Mouse (Mus musculus): Measurements from ENCODE around the gene Angel1.

Gene Angel1

DNA sequence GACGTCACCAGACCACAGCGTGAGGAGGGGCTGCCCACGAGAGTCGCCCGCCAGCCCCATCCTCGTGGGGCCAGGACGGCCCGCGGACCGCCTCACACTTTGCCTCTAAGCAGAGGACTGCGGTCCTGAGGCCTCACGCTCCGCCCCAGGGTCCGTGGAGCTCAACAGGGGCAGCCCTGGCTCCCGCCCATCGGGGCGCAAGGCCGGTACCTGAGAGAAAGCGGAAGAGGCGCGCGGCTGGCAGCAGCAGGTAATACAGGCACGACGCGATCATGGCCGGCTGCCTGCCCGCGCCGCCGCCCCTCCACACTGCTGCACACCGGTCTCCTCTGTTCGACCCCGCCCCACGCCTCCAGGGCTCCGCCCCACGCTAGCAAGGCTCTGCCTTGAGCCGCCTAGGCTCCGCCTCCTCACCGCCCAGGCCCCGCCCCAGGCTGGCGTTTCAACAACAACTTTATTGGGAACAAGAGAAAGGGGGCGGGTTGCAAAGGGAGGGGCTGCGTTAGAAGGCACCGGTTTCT is at the start of gene Angel1:
Angel1 (minus strand) TSS at position 341 of the 521 bp plus-strand sequence.
- in situ Hi-C loops (cut with MboI, MseI) = loop anchor here (25.0 kb wide), 1 partner anchor 1514 kb away; the partner anchor contains the start of gene Eif2b2

DNA sequence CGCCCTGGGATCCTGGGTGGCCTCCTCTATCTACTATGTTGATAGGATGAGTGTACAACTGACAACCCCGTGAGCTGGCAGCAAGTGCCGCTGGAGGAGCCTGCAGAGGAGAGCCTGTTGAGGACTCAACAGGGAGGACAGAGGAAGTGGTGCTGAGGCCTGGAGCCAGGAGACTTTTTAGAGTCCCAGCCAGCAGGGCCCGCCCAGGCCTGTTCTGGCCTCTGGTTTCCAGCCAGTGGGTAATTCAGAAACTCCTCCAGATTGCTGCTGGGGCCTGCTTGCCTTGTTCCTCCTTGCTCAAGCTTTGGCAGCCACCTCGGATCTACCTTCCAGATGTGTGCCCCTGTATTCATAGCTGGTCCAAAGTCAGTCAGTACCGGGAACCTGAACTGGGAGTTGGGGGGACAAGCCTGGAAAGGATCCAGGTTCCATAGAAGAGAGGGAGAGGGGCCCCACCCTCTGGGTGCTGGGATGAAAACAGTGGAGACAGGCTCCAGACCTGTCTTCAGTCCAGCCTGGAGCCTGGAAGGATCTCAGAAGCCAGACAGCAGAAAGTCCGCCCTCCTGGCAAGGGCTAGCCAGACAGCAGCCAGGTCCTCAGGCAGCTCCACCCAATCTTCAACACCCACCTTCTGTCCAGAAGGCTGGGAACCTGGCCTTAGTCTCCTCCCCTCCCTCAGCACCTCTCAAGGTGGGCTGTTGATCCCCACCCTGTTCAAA is 49.5 kb upstream of the Angel1 start:
- in situ Hi-C loops (cut with MboI, MseI) = no loop called here

DNA sequence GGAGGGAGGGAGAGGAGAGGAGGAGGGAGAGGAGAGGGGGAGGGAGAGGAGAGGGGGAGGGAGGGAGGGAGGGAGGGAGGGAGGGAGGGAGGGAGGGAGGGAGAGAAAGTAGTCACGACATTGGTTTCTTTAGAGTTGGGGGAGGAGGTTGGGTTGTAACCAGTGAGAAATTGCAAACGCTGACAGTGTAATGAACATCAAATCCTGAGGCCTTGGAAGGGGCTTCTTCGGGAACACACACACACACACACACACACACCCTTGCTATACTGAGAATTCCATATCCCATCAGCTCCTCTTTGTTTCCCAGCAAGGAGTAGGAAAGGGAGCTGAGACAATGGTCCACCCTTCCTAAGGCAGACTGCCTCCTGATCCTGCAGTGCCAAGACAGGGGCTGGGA is 46.3 kb upstream of the Angel1 start:
- in situ Hi-C loops (cut with MboI, MseI) = loop anchor here (5.0 kb wide), 1 partner anchor 155 kb away; no protein-coding TSS in a partner anchor

DNA sequence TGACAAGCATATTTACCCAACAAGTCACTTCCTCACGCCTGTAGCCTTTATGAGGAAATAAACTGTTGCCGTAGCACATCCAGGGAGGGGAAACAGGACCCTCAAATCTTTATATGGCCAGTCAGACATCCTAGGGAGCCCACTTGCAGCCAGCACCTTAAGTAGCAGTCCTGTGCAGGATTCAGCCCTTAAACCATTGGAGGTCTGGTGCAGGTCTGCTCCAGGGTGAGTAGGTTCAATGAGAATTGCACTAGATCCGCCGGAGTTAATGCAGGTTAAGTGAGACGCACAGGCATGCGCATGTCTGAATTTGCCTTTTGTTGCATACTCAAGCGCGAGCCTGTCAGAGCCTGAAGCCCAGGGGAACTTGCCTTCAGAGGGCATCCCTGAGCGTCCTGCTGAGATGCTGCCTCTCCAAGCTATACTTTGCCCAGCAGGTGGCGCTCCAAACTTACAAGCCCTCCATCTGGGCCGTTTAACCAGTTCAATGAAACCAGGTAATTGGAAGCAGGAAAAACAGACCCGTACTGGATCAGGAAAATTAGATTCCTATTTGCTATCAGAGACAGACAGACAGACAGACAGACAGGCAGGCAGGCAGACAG is 45.7 kb upstream of the Angel1 start:
- in situ Hi-C loops (cut with MboI, MseI) = loop anchor here (5.0 kb wide), 1 partner anchor 155 kb away; no protein-coding TSS in a partner anchor

DNA sequence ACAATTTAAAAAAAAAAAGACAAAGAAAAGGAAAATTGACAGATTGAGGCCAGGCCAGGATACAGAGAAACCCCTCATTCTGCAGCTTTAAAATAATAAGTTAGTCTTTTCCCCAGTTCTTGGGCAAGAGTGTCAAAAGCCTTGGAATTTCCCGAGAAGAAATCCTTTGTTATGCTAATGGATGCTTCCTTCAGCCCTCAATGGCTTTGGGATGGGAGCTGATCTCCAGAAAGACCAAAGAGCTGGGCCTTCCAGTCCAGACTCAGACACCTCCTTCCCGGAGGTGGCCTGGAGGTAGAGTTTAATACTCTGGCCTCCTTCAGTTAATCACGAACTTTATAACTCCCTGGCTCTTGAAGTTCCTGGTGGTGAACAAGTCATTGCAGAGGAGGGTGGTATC is 44.7 kb upstream of the Angel1 start:
- in situ Hi-C loops (cut with MboI, MseI) = loop anchor here (5.0 kb wide), 1 partner anchor 156 kb away; no protein-coding TSS in a partner anchor

DNA sequence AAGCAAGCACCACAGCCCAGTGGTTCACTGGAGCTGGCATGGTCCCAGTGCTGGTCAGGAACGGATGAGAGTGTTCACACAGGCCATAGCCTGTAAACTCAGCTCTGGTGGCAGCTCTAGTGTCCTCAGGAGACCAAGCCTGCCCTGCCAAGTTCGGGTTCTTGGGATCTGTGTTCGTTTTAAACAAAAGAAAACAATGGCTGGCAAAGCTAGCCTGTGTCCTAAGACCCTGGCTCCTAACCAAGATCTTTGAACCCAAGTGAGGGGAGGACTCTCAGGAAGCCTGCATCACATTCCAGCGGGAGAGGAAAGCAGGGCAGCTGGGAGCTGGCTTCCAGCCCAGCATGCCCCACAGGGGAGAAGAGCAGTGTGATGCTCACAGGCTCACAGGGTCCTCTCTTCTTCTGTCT is 44.0 kb upstream of the Angel1 start:
- in situ Hi-C loops (cut with MboI, MseI) = loop anchor here (5.0 kb wide), 1 partner anchor 157 kb away; no protein-coding TSS in a partner anchor

DNA sequence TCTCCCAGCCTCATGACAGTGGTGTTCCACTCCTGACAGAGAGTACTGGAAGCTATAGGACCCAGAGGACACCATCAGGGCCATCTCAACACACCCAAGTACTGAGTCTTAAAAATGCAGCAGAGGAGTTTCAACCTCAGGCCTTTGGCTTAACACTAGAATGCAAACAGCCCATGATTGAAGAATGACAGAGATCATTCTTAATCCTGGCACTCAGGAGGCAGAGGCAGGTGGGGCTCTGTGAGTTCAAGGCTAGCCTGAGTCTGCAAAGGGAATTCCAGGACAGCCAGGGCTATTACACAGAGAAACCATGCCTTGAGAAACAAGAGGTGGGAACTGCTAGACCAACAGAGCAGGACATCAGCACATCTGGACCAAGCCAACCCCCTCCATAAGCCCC is 43.6 kb upstream of the Angel1 start:
- in situ Hi-C loops (cut with MboI, MseI) = loop anchor here (5.0 to 10.0 kb wide), 2 partner anchors 157 to 285 kb away; no protein-coding TSS in a partner anchor

DNA sequence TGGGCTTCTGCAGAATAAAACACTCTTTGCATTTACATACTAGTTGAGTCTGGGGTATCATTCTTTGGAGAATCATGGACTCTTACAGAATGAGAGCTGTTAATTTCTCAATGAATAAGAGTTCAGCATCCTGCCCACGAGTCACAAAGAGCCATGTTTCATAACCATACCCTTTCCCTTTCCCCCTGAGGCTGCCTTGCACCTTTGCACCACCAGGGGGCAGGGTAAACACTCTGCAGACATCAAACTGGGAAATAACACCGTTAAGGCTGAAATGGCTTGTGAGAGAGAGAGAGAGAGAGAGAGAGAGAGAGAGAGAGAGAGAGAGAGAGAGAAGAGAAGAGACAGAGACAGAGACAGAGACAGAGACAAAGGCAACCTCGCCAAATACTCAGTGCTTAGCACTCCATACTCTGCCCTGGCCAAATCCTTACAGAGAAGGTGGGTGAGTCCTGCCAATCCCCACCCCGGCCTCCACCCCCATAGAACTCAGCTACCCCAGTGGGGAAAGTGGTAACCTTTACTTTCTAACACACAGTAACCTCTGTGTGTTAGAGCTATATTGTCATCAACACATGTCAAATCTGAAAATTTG is 42.8 kb upstream of the Angel1 start:
- in situ Hi-C loops (cut with MboI, MseI) = loop anchor here (10.0 kb wide), 1 partner anchor 286 kb away; no protein-coding TSS in a partner anchor

DNA sequence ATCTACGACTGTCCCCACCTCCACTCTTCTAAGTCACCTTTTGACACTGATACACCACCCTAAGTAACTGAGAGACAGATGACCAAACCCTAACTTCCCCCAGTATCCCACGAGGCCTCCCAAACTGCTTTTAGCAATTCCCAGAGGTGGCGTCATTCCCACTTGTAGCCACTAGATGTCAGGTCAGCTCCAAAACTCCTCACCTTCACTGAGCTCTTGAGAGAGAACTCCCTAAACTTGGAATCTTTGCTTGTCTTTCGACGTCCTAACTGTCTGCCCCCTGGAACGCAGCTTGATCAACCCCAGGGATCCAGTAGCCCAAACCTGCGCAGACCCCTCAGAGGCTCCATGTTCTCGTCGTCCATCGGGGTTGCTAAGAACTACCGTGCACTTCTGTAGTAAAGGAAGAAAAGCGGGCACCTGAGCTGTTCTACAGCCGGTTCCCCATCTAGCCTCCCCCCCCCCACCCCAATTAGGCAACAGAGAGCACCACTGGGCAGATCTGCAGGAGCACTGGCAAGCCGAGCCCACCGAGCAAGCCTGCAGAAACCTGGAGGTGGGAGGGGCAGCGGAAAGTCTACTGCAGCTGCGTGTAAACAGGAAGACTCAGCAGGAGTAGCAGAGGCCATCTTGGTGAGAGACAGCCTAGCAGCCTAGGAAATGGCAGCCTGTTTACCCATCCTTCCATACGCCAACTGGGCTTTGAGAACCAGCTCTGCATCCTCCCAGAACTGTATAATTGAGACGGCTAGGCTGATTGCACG is 41.8 kb upstream of the Angel1 start:
- in situ Hi-C loops (cut with MboI, MseI) = loop anchor here (10.0 kb wide), 1 partner anchor 287 kb away; no protein-coding TSS in a partner anchor

DNA sequence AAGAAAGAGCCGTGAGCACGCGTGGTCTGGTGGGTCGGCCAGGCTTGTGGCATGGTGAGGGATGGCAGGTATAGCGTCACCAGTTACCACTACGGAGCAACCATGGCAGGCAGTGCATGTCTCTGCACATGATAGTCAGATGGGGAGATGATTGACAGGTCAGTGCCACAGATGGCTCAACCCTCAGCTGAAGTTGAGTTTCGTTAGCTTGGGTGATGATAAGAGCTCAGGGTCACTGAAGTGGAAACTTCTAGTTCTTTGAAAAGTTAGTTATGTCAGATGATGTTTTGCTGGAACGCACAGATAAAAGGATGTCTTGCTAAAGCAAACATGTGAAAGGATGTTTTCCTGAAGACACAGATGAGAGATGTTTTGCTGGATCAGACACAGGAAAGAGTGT is 40.2 kb upstream of the Angel1 start:
- in situ Hi-C loops (cut with MboI, MseI) = loop anchor here (10.0 kb wide), 1 partner anchor 288 kb away; no protein-coding TSS in a partner anchor

DNA sequence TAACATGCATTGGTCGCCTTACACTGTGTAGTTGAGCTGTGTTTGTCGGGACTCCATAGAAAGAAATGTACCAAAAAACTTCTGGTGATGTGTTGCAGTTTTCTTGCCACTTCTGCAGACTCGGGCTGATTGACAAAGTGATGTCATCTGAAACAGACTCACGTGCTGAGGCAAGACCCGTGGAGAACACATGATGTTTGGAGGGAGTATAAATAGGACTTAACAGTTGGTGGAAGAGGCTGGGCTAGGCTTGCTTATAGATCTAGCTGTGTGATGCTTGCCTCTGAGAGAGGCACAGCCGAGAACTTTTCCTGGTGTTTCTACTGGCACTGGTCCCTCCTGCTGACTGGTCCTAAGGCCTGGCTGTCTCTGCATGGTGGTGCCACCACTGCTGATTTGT is 37.8 kb upstream of the Angel1 start:
- in situ Hi-C loops (cut with MboI, MseI) = loop anchor here (10.0 kb wide), 1 partner anchor 291 kb away; no protein-coding TSS in a partner anchor

DNA sequence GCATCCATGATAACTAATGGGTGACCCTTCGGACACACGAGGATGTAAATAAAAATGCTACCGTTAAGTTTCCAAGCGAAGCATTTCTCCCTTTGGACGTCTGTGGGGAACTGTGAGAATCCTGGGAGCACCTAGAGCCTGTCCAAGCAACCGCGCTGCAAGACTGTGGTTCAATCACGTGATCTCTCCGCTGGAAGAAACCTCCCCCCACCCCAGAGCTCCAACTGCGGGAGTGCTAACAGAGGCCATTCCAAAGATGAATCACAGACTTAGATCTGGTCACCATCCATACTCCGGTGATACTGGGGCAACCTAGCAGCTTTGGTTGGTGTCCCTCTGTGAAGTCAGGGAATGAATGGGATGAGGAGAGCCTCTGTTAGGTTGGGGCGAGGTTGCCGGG is 34.8 kb upstream of the Angel1 start:
- in situ Hi-C loops (cut with MboI, MseI) = loop anchor here (10.0 kb wide), 1 partner anchor 294 kb away; no protein-coding TSS in a partner anchor

DNA sequence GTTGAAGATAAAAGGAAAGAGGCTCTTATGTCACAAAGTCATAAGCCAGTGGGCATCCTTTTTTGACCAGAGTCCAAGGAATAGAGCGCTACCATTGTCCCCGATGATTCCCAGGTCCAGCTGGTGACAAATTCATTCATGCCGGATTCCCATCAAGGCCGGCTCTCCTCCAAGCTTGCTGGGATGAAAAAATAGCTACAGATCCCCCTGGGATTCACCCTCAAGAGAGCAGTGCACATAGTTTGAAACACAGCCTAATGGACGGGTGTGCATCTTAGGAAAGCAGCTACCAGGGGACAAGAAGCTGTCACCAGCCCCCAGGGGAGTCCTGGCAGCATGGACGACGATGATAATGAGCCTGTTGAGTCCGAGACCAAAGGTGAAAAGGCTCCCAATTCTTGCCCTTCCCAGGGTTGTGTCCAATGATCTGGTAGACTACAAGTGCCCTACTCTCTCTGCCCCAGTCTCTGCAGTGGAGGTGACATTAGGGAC is 8.1 kb upstream of the Angel1 start, which contains the start of gene Lrrc74a:
Lrrc74a (plus strand) TSS at position 51 of the 492 bp plus-strand sequence.
- in situ Hi-C loops (cut with MboI, MseI) = loop anchor here (25.0 kb wide), 1 partner anchor 1522 kb away; the partner anchor contains the start of gene Eif2b2

DNA sequence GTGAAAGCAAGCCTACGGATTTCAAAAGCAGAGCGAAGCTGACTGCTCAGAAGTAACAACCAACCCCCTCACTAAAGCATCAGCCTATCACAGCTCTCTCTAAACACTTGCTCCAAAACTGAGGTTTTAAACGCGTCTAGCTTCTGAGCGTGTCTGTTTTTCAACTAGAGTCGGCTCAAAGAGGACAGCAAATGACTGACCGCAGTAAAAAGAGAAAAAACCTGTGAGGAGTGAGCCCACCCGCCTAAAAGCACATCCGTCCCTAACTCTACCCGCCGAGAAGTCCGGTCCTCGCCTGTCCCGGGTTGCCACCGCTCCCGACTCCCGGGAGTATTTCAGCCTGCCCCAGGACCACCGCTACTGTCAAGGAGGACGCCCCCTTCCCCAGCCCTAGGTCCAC is 554 bp downstream of the Angel1 start:
- in situ Hi-C loops (cut with MboI, MseI) = loop anchor here (25.0 kb wide), 1 partner anchor 1513 kb away; the partner anchor contains the start of gene Eif2b2

DNA sequence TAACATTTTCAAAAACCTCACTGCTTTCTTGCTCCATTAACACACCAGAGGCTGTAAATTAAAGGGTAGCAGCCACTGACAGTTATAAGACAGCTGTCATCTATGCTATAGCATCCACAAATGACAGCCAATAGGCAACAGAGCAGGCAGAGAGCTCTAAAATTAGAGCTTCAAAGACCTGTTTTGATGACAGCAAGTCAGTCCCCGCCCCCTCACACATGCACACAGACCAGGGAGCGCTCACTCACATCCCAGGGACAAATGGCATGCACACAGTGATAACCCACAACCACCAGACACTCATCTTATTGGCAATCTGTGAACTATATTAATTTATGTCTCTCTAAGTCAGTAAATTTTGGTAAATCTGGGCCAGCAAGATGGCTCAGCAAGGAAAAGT is 2.0 kb downstream of the Angel1 start:
- in situ Hi-C loops (cut with MboI, MseI) = no loop called here

DNA sequence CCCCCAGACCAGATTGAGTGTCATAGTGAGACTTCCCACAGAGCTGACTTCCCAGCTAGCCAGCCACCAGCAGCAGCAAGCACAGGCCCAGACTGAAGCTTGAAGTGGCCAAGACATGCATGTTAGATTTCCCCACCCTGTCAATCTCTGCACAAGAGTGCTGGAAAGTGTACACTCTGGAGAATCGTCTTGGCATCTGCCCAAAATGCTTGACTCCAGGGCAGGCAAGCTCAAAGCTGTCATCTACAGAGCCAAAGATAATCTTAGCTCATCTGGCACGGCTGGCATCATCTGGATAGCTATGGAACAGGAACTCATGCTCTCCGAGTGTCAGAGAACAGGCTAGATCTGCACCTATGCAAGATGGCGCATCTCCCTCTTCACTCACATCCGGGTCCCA is 4.8 kb downstream of the Angel1 start:
- in situ Hi-C loops (cut with MboI, MseI) = no loop called here

DNA sequence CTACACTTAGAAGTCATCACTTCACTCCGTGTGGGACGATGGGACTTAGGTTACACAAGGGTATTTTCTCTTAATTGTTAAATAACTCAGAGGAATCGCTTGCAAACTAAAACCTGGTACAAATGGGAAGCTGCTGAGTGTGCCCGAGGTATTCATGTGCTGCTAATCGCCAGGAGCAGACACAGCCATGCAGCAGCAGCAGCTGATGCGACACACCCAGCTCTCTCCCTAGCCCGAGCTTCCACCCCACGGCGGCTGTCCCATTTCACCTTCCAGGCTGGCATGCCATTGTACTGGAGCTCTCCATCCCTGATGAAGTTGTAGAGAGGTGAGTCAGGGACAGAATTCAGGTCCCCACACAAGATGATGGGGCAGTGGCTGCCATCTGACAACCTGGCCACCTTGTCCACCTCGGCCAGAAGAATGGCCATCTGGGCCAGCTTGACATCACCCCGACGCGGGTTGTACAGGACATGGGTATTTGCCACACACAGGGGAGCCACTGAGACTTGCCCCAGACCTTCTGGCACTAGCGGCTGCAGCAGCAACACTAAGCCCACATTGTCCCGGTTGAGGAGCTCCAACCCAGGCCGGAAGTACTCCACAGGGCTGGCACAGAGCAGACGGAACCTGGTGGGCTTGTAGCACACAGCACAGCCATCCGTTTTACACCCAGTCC is 6.2 kb downstream of the Angel1 start:
- in situ Hi-C loops (cut with MboI, MseI) = loop anchor here (5.0 kb wide), 1 partner anchor 78 kb away; no protein-coding TSS in a partner anchor

DNA sequence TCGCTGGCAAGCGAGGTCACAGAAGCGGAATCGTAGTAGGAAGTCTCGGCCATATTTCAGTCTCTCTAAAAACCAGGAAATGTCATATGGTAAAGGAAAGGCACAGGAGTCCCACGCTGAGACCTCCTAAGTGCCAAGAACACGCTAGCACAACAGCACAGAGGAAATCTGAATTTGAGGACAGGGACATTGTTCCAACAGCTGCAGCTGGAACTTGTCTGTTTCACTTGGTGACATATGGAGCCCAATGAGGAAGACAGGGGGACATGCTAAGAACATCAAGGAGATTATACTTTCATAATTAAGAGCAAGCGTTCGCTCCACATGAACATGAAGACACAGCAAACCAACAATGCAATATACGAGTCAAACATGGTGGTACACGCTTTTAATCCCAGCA is 9.3 kb downstream of the Angel1 start:
- in situ Hi-C loops (cut with MboI, MseI) = loop anchor here (5.0 kb wide), 1 partner anchor 75 kb away; no protein-coding TSS in a partner anchor

DNA sequence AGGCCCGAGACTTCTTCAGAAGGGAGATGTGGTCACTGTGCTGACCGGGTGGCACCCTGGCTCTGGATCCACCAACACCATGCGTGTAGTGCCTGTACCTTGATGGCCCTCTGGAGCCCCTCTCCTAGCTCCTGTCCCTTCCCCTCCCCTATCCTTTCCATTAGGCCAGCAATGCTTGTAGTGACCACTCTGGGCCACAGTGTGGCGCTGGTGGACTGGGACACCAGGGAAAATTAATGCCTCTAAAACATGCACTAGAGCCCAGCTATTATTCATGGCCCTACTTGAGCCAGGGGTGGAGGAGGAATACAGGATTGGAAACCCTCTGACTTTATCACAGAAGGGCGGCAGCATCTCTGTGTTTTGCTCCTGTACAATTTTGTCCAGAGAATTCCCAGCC is 10.9 kb downstream of the Angel1 start:
- in situ Hi-C loops (cut with MboI, MseI) = loop anchor here (5.0 kb wide), 1 partner anchor 73 kb away; no protein-coding TSS in a partner anchor

DNA sequence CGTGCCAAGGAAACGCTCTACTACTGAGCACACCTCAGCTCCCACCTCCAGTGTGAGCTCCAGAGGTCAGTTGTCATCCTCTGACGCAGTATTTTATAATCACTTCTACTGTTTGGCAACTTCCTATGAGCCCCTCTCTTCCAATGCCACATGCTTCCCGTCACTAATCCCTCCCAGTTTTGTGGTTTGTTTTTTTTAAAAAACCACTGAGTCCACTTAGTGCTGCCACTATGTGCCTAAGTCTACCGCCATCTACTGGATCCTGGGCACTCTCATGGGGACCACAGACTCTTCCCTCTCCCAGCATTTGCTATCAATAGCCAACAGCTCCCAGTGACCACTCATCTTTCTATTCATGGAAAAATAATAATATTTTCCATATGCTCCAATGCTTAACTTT is 12.2 kb downstream of the Angel1 start:
- in situ Hi-C loops (cut with MboI, MseI) = no loop called here

Measured in regulatory T cell (primary cell).